8 mouse cellular contexts compared by ENCODE assay signal in genomic region chr7:45053931-45054510, GRCm38 (mm10). TPM values are rescaled to one million over a fixed set of nuclear protein-coding genes. Genes with fewer than 3 reads are reported as not detected.
DNase-seq lines count a peak whose midpoint lies in the region; ATAC-seq and TF ChIP-seq lines count a peak whose summit lies in the region.

No protein-coding gene starts in this region.

- no peak for TF ChIP-seq CTCF in gastrocnemius, adult 2 months (IDR thresholded peaks at IDR 0.05)

- peak overlapping the region; percentile 77 for H3K4me3 ChIP-seq in gastrocnemius, adult 2 months

- peak; percentile 93 for ATAC-seq in common myeloid progenitor, adult 5-6 weeks (replicated peaks; ENCODE audit: low read depth, poor library complexity, severe bottlenecking)
- peak; percentile 87 for ATAC-seq in megakaryocyte progenitor cell, adult 5-6 weeks (replicated peaks; ENCODE audit: poor library complexity)

- intact Hi-C loops in gastrocnemius, adult 2 months (cut with DNase I): loop anchor here (2.0 kb wide), 1 partner anchor 35 kb away; no protein-coding TSS in a partner anchor

- peak; percentile 100 for DNase-seq in ZHBTc4 (ENCODE audit: low read depth, low spot score)
- DNase-seq in gastrocnemius, adult 2 months: peak; percentile 94
- DNase-seq in induced T-regulatory cell, adult 2 months (ENCODE audit: low read depth): peak; percentile 98
- DNase-seq in left cerebral cortex, adult 9 months (ENCODE audit: low spot score in 2 of 2): peak; percentile 95 to 96
- peak; percentile 89 for DNase-seq in right cerebral cortex, postnatal 14 days
- DNase-seq in urinary bladder, postnatal 36 days (ENCODE audit: low spot score in 2 of 2): peak; percentile 93 to 95

- H3K27ac ChIP-seq in gastrocnemius, adult 2 months: peak overlapping the region; percentile 97

RNA-seq across cellular contexts. Expression of gene Prr12, which starts 1.3 kb away (rescaled TPM):
- 2.2 and 7.5 TPM in 2 replicates for total RNA-seq in common myeloid progenitor, adult 5-6 weeks (2017)
- 10 to 100 TPM; 12.8 to 16.1 TPM for total RNA-seq in gastrocnemius, adult 2 months (2021)
- 20.5 and 21.7 TPM in 2 replicates for total RNA-seq in megakaryocyte progenitor cell, adult 5-6 weeks (2015)
- 2.8 and 4.0 TPM in 2 replicates for total RNA-seq in megakaryocyte progenitor cell, adult 5-6 weeks (2017)

RNA-seq across cellular contexts. Expression of gene Nosip, which starts 8.2 kb away (rescaled TPM):
- 66.0 and 71.2 TPM in 2 replicates for total RNA-seq in common myeloid progenitor, adult 5-6 weeks (2017)
- total RNA-seq in gastrocnemius, adult 2 months (2021): 10 to 100 TPM; 30.2 to 32.9 TPM
- total RNA-seq in megakaryocyte progenitor cell, adult 5-6 weeks (2015): 39.7 and 45.0 TPM in 2 replicates
- total RNA-seq in megakaryocyte progenitor cell, adult 5-6 weeks (2017): 46.8 and 49.2 TPM in 2 replicates

RNA-seq across cellular contexts. Expression of gene Prrg2, which starts 8.5 kb away (rescaled TPM):
- 3.4 and 3.8 TPM in 2 replicates for total RNA-seq in common myeloid progenitor, adult 5-6 weeks (2017)
- total RNA-seq in gastrocnemius, adult 2 months (2021): 10 to 100 TPM in 1 of 2 experiments, 1 to 10 TPM in 1; 8.1 to 11.0 TPM
- 2.6 and 4.7 TPM in 2 replicates for total RNA-seq in megakaryocyte progenitor cell, adult 5-6 weeks (2015)
- 3.0 and 4.2 TPM in 2 replicates for total RNA-seq in megakaryocyte progenitor cell, adult 5-6 weeks (2017)

RNA-seq across cellular contexts. Expression of gene Rras, which starts 36.3 kb away (rescaled TPM):
- 1.1 TPM in 1 of 2 replicates, not detected in the other for total RNA-seq in common myeloid progenitor, adult 5-6 weeks (2017)
- 10 to 100 TPM; 22.6 to 25.5 TPM for total RNA-seq in gastrocnemius, adult 2 months (2021)
- total RNA-seq in megakaryocyte progenitor cell, adult 5-6 weeks (2015): 4.8 and 6.1 TPM in 2 replicates
- 1.1 TPM in 1 of 2 replicates, not detected in the other for total RNA-seq in megakaryocyte progenitor cell, adult 5-6 weeks (2017)

RNA-seq across cellular contexts. Expression of gene Scaf1, which starts 37.9 kb away (rescaled TPM):
- total RNA-seq in common myeloid progenitor, adult 5-6 weeks (2017): 9.6 and 17.0 TPM in 2 replicates
- 10 to 100 TPM; 41.7 to 44.3 TPM for total RNA-seq in gastrocnemius, adult 2 months (2021)
- total RNA-seq in megakaryocyte progenitor cell, adult 5-6 weeks (2015): 19.5 and 21.9 TPM in 2 replicates
- total RNA-seq in megakaryocyte progenitor cell, adult 5-6 weeks (2017): 8.7 and 11.2 TPM in 2 replicates

Comparison
In these comparisons a context has a peak if more than half of its experiments do, and no peak if none do; other contexts are left out.
1. Peak in every context shown above with its lines: DNase-seq, ATAC-seq, H3K4me3 ChIP-seq and H3K27ac ChIP-seq.